Comparison of ENCODE assay signal across 7 mouse cellular contexts in the genomic region with DNA sequence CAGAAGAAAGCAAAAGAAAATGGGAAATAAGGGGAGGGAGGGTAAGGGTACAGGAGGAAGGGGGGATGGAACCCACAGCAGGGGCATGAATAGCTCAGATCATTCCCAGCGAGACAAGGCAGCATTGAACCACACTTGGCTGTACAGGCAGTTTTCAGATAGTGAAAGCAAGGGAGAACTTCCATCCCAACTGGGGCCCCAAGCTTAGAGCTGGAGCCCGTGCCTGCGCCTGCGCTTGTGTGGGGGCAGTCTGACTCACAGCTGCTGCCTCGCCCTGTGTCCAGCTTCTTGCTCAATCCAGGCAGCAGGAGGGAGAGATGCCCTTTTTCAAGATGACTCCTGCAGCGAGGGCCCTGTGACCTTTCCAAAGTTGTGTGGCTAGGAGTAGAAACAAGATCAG.
DNase-seq lines count a peak whose midpoint lies in the region; ATAC-seq and TF ChIP-seq lines count a peak whose summit lies in the region.

No protein-coding gene starts in this region.

- WGBS in forebrain, embryonic 11.5 days: 14% methylated on average over 6 of the region's 6 CpGs
- WGBS in heart, embryonic 16.5 days: 27% methylated on average over 6 of the region's 6 CpGs

- no peak overlapping the region for H3K4me3 ChIP-seq in C2C12 (ENCODE audit: insufficient read depth, poor library complexity, severe bottlenecking)
- no peak overlapping the region for H3K4me3 ChIP-seq in forebrain, embryonic 11.5 days (ENCODE audit: low read depth, low read length)
- H3K4me3 ChIP-seq in heart, embryonic 16.5 days (ENCODE audit: low read length): no peak overlapping the region

- no peaks in the 10 kb centered on the region for H3K36me3 ChIP-seq in C2C12 (ENCODE audit: control insufficient read depth, insufficient read depth)
- H3K36me3 ChIP-seq in forebrain, embryonic 11.5 days (ENCODE audit: control insufficient read depth, insufficient read depth, low read length): no peaks in the 10 kb centered on the region
- no peaks in the 10 kb centered on the region for H3K36me3 ChIP-seq in heart, embryonic 16.5 days (ENCODE audit: control insufficient read depth, insufficient read depth)

- H3K27ac ChIP-seq in forebrain, embryonic 11.5 days (ENCODE audit: low read depth, low read length): no peak overlapping the region
- no peak overlapping the region for H3K27ac ChIP-seq in heart, embryonic 16.5 days (ENCODE audit: low read length)

- peak overlapping the region; percentile 30 for H3ac ChIP-seq in C2C12 (ENCODE audit: control insufficient read depth, insufficient read length, low read depth)

- no peaks in the 10 kb centered on the region for H3K27me3 ChIP-seq in C2C12 (ENCODE audit: control insufficient read depth, insufficient read depth, insufficient read length)
- no peaks in the 10 kb centered on the region for H3K27me3 ChIP-seq in forebrain, embryonic 11.5 days (ENCODE audit: control insufficient read depth, insufficient read depth, low read length)
- no peaks in the 10 kb centered on the region for H3K27me3 ChIP-seq in heart, embryonic 16.5 days (ENCODE audit: control insufficient read depth, insufficient read depth, low read length)

- DNase-seq in 3134 (ENCODE audit: extremely low read depth, insufficient read length, low spot score): peak; percentile 75
- DNase-seq in forebrain, embryonic 11.5 days (ENCODE audit: low spot score): peak; percentile 49
- peak; percentile 49 to 60 for DNase-seq in lung, adult 18-20 months
- peak; percentile 36 to 44 for DNase-seq in right cerebral cortex, postnatal 36 days (ENCODE audit: low spot score in 2 of 2)

- peak; percentile 73 for ATAC-seq in forebrain, embryonic 11.5 days (replicated peaks; ENCODE audit: low FRiP score)
- peak; percentile 45 for ATAC-seq in heart, embryonic 16.5 days (replicated peaks; ENCODE audit: extremely low read depth, insufficient read depth, low FRiP score)
- no peak for ATAC-seq in granulocyte monocyte progenitor cell, adult 5-6 weeks (replicated peaks; ENCODE audit: poor library complexity, severe bottlenecking)

- no peaks in the 10 kb centered on the region for H3K79me3 ChIP-seq in C2C12 (ENCODE audit: low read depth)

- no peaks in the 10 kb centered on the region for H3K79me2 ChIP-seq in C2C12 (ENCODE audit: control insufficient read depth, insufficient read depth)

- H3K9ac ChIP-seq in forebrain, embryonic 11.5 days (ENCODE audit: low read length): no peak overlapping the region
- H3K9ac ChIP-seq in heart, embryonic 16.5 days (ENCODE audit: low read length): no peak overlapping the region; the same call in 1 of the 2 replicates

- no peak for TF ChIP-seq CTCF in C2C12 (IDR thresholded peaks at IDR 0.05; ENCODE audit: control insufficient read depth, insufficient read depth, insufficient read length)

- H3K4me2 ChIP-seq in forebrain, embryonic 11.5 days (ENCODE audit: low read depth, low read length, severe bottlenecking): no peak overlapping the region
- H3K4me2 ChIP-seq in heart, embryonic 16.5 days (ENCODE audit: low read depth, low read length): peak overlapping the region; percentile 7; the same call in 1 of the 2 replicates

- no peaks in the 10 kb centered on the region for H3K4me1 ChIP-seq in forebrain, embryonic 11.5 days (replicated peaks; ENCODE audit: control insufficient read depth, insufficient read depth, low read length)
- peaks cover 3% of the 10 kb centered on the region for H3K4me1 ChIP-seq in heart, embryonic 16.5 days (ENCODE audit: control insufficient read depth, insufficient read depth, low read length)

- H3K9me3 ChIP-seq in forebrain, embryonic 11.5 days (ENCODE audit: control insufficient read depth, low read length): no peaks in the 10 kb centered on the region
- H3K9me3 ChIP-seq in heart, embryonic 16.5 days (replicated peaks; ENCODE audit: control insufficient read depth, low read length): no peaks in the 10 kb centered on the region

TF ChIP-seq in C2C12, 6 proteins besides CTCF, POLR2A, EP300 and RAD21:
- TF ChIP-seq MYOD1 (IDR thresholded peaks at IDR 0.05; ENCODE audit: control insufficient read depth, insufficient read length, low read depth): no peak
- no peak for TF ChIP-seq MYOG (IDR thresholded peaks at IDR 0.05; ENCODE audit: control insufficient read depth, extremely low read depth, insufficient read length)
- TF ChIP-seq CEBPB (IDR thresholded peaks at IDR 0.05; ENCODE audit: low read depth): peak; percentile 92
